Mouse (Mus musculus): ENCODE data around the gene Ubl5.

DNA sequence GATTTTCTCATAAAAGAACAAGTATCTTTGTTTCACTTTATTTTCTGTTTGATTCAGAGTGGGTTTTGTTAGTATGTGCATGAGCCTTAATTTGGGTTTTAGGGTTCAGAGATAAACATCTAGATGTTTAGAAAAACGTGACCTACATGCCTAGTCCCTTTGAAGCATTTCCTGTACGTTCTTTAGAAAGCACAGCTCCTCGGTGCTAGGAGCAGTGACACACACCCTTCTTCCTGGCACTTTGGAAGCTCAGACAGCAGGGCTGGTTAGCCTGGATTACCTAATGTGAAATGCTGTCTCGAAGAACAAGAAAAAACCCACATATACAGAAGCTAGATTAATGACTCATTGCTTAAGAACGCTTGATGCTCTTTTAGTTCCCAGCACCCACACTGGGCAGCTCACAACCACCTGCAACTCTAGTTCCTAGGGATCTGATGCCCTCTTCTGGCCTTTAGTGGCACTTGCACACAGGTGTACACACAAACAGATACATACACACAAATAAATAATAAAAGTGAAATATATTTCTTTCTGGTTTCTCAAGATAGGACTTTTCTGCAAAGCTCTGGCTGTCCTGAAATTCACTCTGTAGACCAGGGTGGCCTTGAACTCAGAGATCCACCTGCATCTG, 32.7 kb upstream of the Ubl5 start:
- TF ChIP-seq POLR2A (IDR thresholded peaks at IDR 0.05; ENCODE audit: borderline replicate concordance, extremely low read depth, low read depth, low read length) (no peak), CTCF (IDR thresholded peaks at IDR 0.05; ENCODE audit: insufficient read depth, low read length) (no peak)

Measured in lung, adult 2 months (tissue).